Mouse (Mus musculus) CH12.LX (cell line): ENCODE measurements around the gene Odf2l. TPM values are rescaled to one million over a fixed set of nuclear protein-coding genes. Genes with fewer than 3 reads are reported as not detected.

ENCODE experiments used
- DNase-seq: peaks from one replicate; pipeline ENCODE4 v3.0.0-alpha.2; 2013; ENCODE audit errors: extremely low read depth
- H3K27ac ChIP-seq: 2 replicates; pipeline ENCODE4 v1.5.1; 2012; ENCODE audit warnings: low read depth, mild to moderate bottlenecking, control low read depth, moderate library complexity; ENCODE audit not compliant: insufficient read depth
- H3K27me3 ChIP-seq: replicated peaks from 2 replicates; pipeline ENCODE3; 2012; ENCODE audit warnings: inconsistent platforms
- H3K36me3 ChIP-seq, 2 experiments: replicated peaks in 1 of 2; 2 replicates each; pipeline versions ENCODE3 to v1.6.1; 2012; ENCODE audit warnings: inconsistent platforms in 1 of 2, low read length in 1 of 2, mild to moderate bottlenecking in 1 of 2, mixed read lengths in 1 of 2, moderate library complexity in 1 of 2; ENCODE audit not compliant: control insufficient read depth in 1 of 2, insufficient read depth in 1 of 2
- H3K4me1 ChIP-seq, 2 experiments: 2 replicates each; pipeline ENCODE4 v1.6.1; 2012; ENCODE audit warnings: inconsistent platforms in 1 of 2, moderate library complexity in 1 of 2; ENCODE audit not compliant: insufficient read depth in 2 of 2, control insufficient read depth in 1 of 2
- H3K4me2 ChIP-seq: 2 replicates; pipeline ENCODE4 v1.6.1; 2012; ENCODE audit warnings: low read depth, mild to moderate bottlenecking, control low read depth; ENCODE audit not compliant: poor library complexity, insufficient read depth, severe bottlenecking
- H3K4me3 ChIP-seq, 3 experiments: fragments of 150-350 bp in 1 of 3; sonication (generic) in 1 of 3; replicated peaks in 1 of 3; 2 replicates each; pipeline versions ENCODE3 to v1.5.1; 2011 to 2012; ENCODE audit warnings: low read depth in 2 of 3, low read length in 2 of 3, mild to moderate bottlenecking in 2 of 3, moderate library complexity in 2 of 3, control low read depth in 1 of 3, improper control_type of control experiment in 1 of 3, inconsistent platforms in 1 of 3, mixed read lengths in 1 of 3; ENCODE audit not compliant: poor library complexity in 1 of 3
- H3K79me2 ChIP-seq: replicated peaks from 2 replicates; pipeline ENCODE4 v1.6.1; 2012; ENCODE audit warnings: mild to moderate bottlenecking, moderate library complexity; ENCODE audit not compliant: control insufficient read depth, poor library complexity, insufficient read depth, severe bottlenecking; ENCODE audit errors: extremely low read depth
- H3K9ac ChIP-seq: 2 replicates; pipeline ENCODE4 v1.6.1; 2012; ENCODE audit warnings: low read depth, mild to moderate bottlenecking, control low read depth, moderate library complexity; ENCODE audit not compliant: insufficient read depth
- H3K9me3 ChIP-seq: replicated peaks from 2 replicates; pipeline ENCODE3; 2012; ENCODE audit warnings: low read length, inconsistent platforms, mixed read lengths
- BHLHE40 ChIP-seq: IDR thresholded peaks from 2 replicates; pipeline ENCODE4 v1.6.1; 2011; ENCODE audit warnings: mild to moderate bottlenecking, low read depth, low read length, improper control_type of control experiment
- CHD1 ChIP-seq: IDR thresholded peaks from 2 replicates; pipeline ENCODE4 v1.6.1; 2012; ENCODE audit warnings: low read depth, low read length, improper control_type of control experiment, inconsistent platforms
- CHD2 ChIP-seq: IDR thresholded peaks from 2 replicates; pipeline ENCODE4 v1.6.1; 2011; ENCODE audit warnings: low read length, improper control_type of control experiment
- CTCF ChIP-seq, 2 experiments: IDR thresholded peaks in 1 of 2; conservative IDR thresholded peaks in 1 of 2; 2 replicates each; pipeline ENCODE4 v1.5.1; 2011 to 2012; ENCODE audit warnings: low read depth in 2 of 2, low read length in 2 of 2, improper control_type of control experiment in 1 of 2, inconsistent platforms in 1 of 2, mild to moderate bottlenecking in 1 of 2, moderate library complexity in 1 of 2
- ELF1 ChIP-seq: IDR thresholded peaks from 2 replicates; pipeline ENCODE4 v1.6.1; 2014; ENCODE audit warnings: low read depth, mild to moderate bottlenecking, inconsistent platforms, low read length, improper control_type of control experiment
- EP300 ChIP-seq: IDR thresholded peaks from 2 replicates; pipeline ENCODE4 v1.6.1; 2011; ENCODE audit warnings: low read length, improper control_type of control experiment
- ETS1 ChIP-seq: conservative IDR thresholded peaks from 2 replicates; pipeline ENCODE4 v1.6.1; 2012; ENCODE audit warnings: low read depth, mild to moderate bottlenecking, inconsistent platforms, low read length, improper control_type of control experiment, moderate library complexity
- GABPA ChIP-seq: IDR thresholded peaks from 2 replicates; pipeline ENCODE4 v1.6.1; 2012; ENCODE audit warnings: low read depth, low read length, improper control_type of control experiment, inconsistent platforms; ENCODE audit not compliant: insufficient replicate concordance
- HCFC1 ChIP-seq: IDR thresholded peaks from 2 replicates; pipeline ENCODE4 v1.6.1; 2012; ENCODE audit warnings: low read depth, mild to moderate bottlenecking, inconsistent platforms, low read length, improper control_type of control experiment
- IRF4 ChIP-seq: IDR thresholded peaks from 2 replicates; pipeline ENCODE4 v1.6.1; 2014; ENCODE audit warnings: low read depth, mild to moderate bottlenecking, inconsistent platforms, low read length, improper control_type of control experiment
- JUN ChIP-seq: IDR thresholded peaks from 2 replicates; pipeline ENCODE4 v1.6.1; 2011; ENCODE audit warnings: low read depth, mild to moderate bottlenecking, low read length, improper control_type of control experiment, moderate library complexity; ENCODE audit not compliant: insufficient read depth
- JUND ChIP-seq: conservative IDR thresholded peaks from 2 replicates; pipeline ENCODE4 v1.6.1; 2011; ENCODE audit warnings: low read depth, low read length, improper control_type of control experiment
- MAFK ChIP-seq: IDR thresholded peaks from 2 replicates; pipeline ENCODE4 v1.6.1; 2011; ENCODE audit warnings: low read length, improper control_type of control experiment; ENCODE audit not compliant: insufficient replicate concordance
- MEF2A ChIP-seq: IDR thresholded peaks from 2 replicates; pipeline ENCODE4 v1.6.1; 2014; ENCODE audit warnings: low read depth, mild to moderate bottlenecking, inconsistent platforms, low read length, improper control_type of control experiment, borderline replicate concordance
- NELFE ChIP-seq: IDR thresholded peaks from 2 replicates; pipeline ENCODE4 v1.6.1; 2011; ENCODE audit warnings: low read depth, low read length, improper control_type of control experiment
- POLR2A ChIP-seq: IDR thresholded peaks from 2 replicates; pipeline ENCODE4 v1.6.1; 2011; ENCODE audit warnings: low read depth, mild to moderate bottlenecking, improper control_type of control experiment, low read length
- RCOR1 ChIP-seq: conservative IDR thresholded peaks from 2 replicates; pipeline ENCODE4 v1.6.1; 2012; ENCODE audit warnings: low read depth, mild to moderate bottlenecking, inconsistent platforms, low read length, improper control_type of control experiment
- TBP ChIP-seq: conservative IDR thresholded peaks from 2 replicates; pipeline ENCODE4 v1.6.1; 2011; ENCODE audit warnings: low read depth, low read length, improper control_type of control experiment
- TCF12 ChIP-seq: IDR thresholded peaks from 2 replicates; pipeline ENCODE4 v1.6.1; 2014; ENCODE audit warnings: low read depth, mild to moderate bottlenecking, inconsistent platforms, low read length, improper control_type of control experiment
- USF2 ChIP-seq: conservative IDR thresholded peaks from 2 replicates; pipeline ENCODE4 v1.6.1; 2011; ENCODE audit warnings: low read depth, low read length, improper control_type of control experiment
- ZNF384 ChIP-seq: IDR thresholded peaks from 2 replicates; pipeline ENCODE4 v1.6.1; 2012; ENCODE audit warnings: low read depth, low read length, improper control_type of control experiment, inconsistent platforms
- dilution Hi-C: fragments of 300-500 bp; cut with MboI; formaldehyde crosslinking; loops from 2 replicates; pipeline ENCODE4 v1.14.3; 2020; ENCODE audit warnings: low sequenced_read_pairs; ENCODE audit not compliant: extremely low pct_unique_long_range_greater_than_20kb, extremely low pct_ligation_motif_present
- in situ Hi-C: fragments of 300-500 bp; cut with MboI; formaldehyde crosslinking; loops from 3 replicates; pipeline ENCODE4 v1.14.3; 2019; ENCODE audit warnings: low sequenced_read_pairs, low pct_ligation_motif_present, low pct_unique_long_range_greater_than_20kb, mixed read lengths
- polyA plus RNA-seq: library from polyadenylated mRNA; unstranded; fragments of >175 nt; gene quantifications from 2 replicates; pipeline ENCODE4 v1.2.1, GENCODE M21; 2012; ENCODE audit warnings: low read depth; ENCODE audit not compliant: insufficient read length
- total RNA-seq, 2 experiments: library from RNA; depleted of rRNA; stranded (reverse); fragments of 300-350 nt in 1 of 2; fragments of >200 nt in 1 of 2; gene quantifications; 2 replicates each; pipeline ENCODE4 v1.2.3; 2012 to 2014

The Odf2l gene
- total and polyA plus RNA-seq, 3 experiments, result 26.1 to 51.1 (median 39.1) TPM

GRCm38 (mm10) chr3:145167766-145168165 lies 49.4 kb downstream of the Odf2l start:
- H3K9ac ChIP-seq, result no peak overlapping the region
- H3K36me3 ChIP-seq, result no peaks in the 10 kb centered on the region
- peak; percentile 32; the same call in 1 of the 2 replicates for TF ChIP-seq JUN
- no peak for TF ChIP-seq RCOR1
- TF ChIP-seq CHD2, result 0 out of 2 replicates have a peak, but pooled peaks have one; percentile 32
- no peak overlapping the region for H3K4me2 ChIP-seq
- no peaks in the 10 kb centered on the region for H3K79me2 ChIP-seq
- H3K27me3 ChIP-seq, result no peaks in the 10 kb centered on the region
- peaks cover 29 to 65% of the 10 kb centered on the region in 2 experiments for H3K4me1 ChIP-seq
- no peak overlapping the region for H3K4me3 ChIP-seq
- in situ Hi-C loops (no loop called here), dilution Hi-C loops (no loop called here)
- H3K27ac ChIP-seq, result no peak overlapping the region
- no peaks in the 10 kb centered on the region for H3K9me3 ChIP-seq
- no peak for DNase-seq

- in situ Hi-C loops, result no loop called here
- dilution Hi-C loops, result no loop called here
These were observed 50.7 kb downstream of the Odf2l start for GRCm38 (mm10) chr3:145168844-145169696.

More at GRCm38 (mm10) chr3:145168844-145169696, 50.7 kb downstream of the Odf2l start:
- Histone ChIP-seq H3K4me2 (peak overlapping the region; percentile 40), H3K9me3 (no peaks in the 10 kb centered on the region), H3K4me1 (peaks cover 24 to 67% of the 10 kb centered on the region in 2 experiments), H3K27ac (no peak overlapping the region), H3K79me2 (no peaks in the 10 kb centered on the region), H3K4me3 (no peak overlapping the region), H3K9ac (no peak overlapping the region), H3K36me3 (no peaks in the 10 kb centered on the region), H3K27me3 (no peaks in the 10 kb centered on the region)
- DNase-seq, result peak; percentile 81
- TF ChIP-seq GABPA (no peak), NELFE (no peak), HCFC1 (0 out of 2 replicates have a peak, but pooled peaks have one; percentile 15), EP300 (peak; percentile 66; the same call in 1 of the 2 replicates), ZNF384 (peak; percentile 91), CTCF (conservative IDR thresholded peaks at IDR 0.05 in 1 of 2, IDR thresholded peaks at IDR 0.05 in 1 of 2; ENCODE audit: low read depth in 2 of 2, low read length in 2 of 2) (no peak), ETS1 (peak; percentile 85), USF2 (no peak), MAFK (peak; percentile 99), TCF12 (peak; percentile 71), JUN (0 out of 2 replicates have a peak, but pooled peaks have one; percentile 2), MEF2A (peak; percentile 87), IRF4 (peak; percentile 80), CHD1 (no peak), CHD2 (peak; percentile 44; the same call in 1 of the 2 replicates), BHLHE40 (0 out of 2 replicates have a peak, but pooled peaks have one; percentile 3), JUND (no peak; the same call in 1 of the 2 replicates), POLR2A (no peak), TBP (0 out of 2 replicates have a peak, but pooled peaks have one; percentile 31), ELF1 (peak; percentile 68)
